10 mouse cellular contexts compared by ENCODE assay signal in genomic region chr1:37931806-37932205, GRCm38 (mm10). TPM values are rescaled to one million over a fixed set of nuclear protein-coding genes. Genes with fewer than 3 reads are reported as not detected.
DNase-seq lines count a peak whose midpoint lies in the region; ATAC-seq lines count a peak whose summit lies in the region.
"Had no signal": no experiment of that assay in that cellular context is flagged by ENCODE, and none has a peak within 500 bp of the region (broad histone marks: within the 10 kb centered on the region; RNA-seq: fewer than 3 reads in every experiment).

No protein-coding gene starts in this region.

- H3K9me3 ChIP-seq in forebrain, embryonic 12.5 days = no peaks in the 10 kb centered on the region

- H3K27me3 ChIP-seq in forebrain, embryonic 12.5 days = no peaks in the 10 kb centered on the region

- no peaks in the 10 kb centered on the region for H3K4me1 ChIP-seq in forebrain, embryonic 12.5 days

- H3K9ac ChIP-seq in forebrain, embryonic 12.5 days = no peak overlapping the region

- DNase-seq in cerebellum, postnatal 10 days = peak; percentile 7
- no peak for DNase-seq in cerebellum, postnatal 4 days (ENCODE audit: low spot score in 2 of 2)
- DNase-seq in MN1 (ENCODE audit: low spot score) = peak; percentile 15
- peak; percentile 60 for DNase-seq in lung, postnatal 10 days
- no peak for DNase-seq in gastrocnemius, postnatal 4 days (ENCODE audit: low spot score in 2 of 2)
- DNase-seq in layer of hippocampus, postnatal 25 days (ENCODE audit: extremely low spot score in 1 of 2, low spot score in 1 of 2) = no peak

- 24% methylated on average over 3 of the region's 3 CpGs for WGBS in forebrain, embryonic 12.5 days

- no peak overlapping the region for H3K4me3 ChIP-seq in forebrain, embryonic 12.5 days (replicated peaks)

- ATAC-seq in erythroid progenitor cell, adult 5-6 weeks (replicated peaks; ENCODE audit: low FRiP score, poor library complexity, severe bottlenecking) = 0 out of 2 replicates have a peak, but pooled peaks have one; percentile 34
- ATAC-seq in forebrain, embryonic 12.5 days (ENCODE audit: low FRiP score) = no peak

- H3K36me3 ChIP-seq in forebrain, embryonic 12.5 days (replicated peaks) = no peaks in the 10 kb centered on the region

- no peak overlapping the region for H3K27ac ChIP-seq in forebrain, embryonic 12.5 days
- H3K27ac ChIP-seq: macrophage had no signal

- H3K4me2 ChIP-seq in forebrain, embryonic 12.5 days = no peak overlapping the region

RNA-seq across cellular contexts. Expression of gene Lyg2, which starts 15.5 kb away (rescaled TPM):
- total RNA-seq in erythroid progenitor cell, adult 5-6 weeks (2015; ENCODE audit: low replicate concordance) = not detected in 2 replicates
- total RNA-seq in erythroid progenitor cell, adult 5-6 weeks (2017; ENCODE audit: low replicate concordance) = not detected in 2 replicates
- not detected for total RNA-seq in gastrocnemius, postnatal 4 days (2021)
- under 1 TPM in 1 of 2 experiments, not detected in 1; 0.10 TPM for total RNA-seq in layer of hippocampus, postnatal 25 days (2021)
- not detected in 2 replicates for polyA plus RNA-seq in forebrain, embryonic 12.5 days (2016; fragmentation: Nextera tagmentation; extraction: Ambion mirVana)
- polyA plus RNA-seq: macrophage; testis, adult 2 months had no signal

RNA-seq across cellular contexts. Expression of gene Lyg1, which starts 25.8 kb away (rescaled TPM):
- not detected in 2 replicates for total RNA-seq in erythroid progenitor cell, adult 5-6 weeks (2015; ENCODE audit: low replicate concordance)
- not detected in 2 replicates for total RNA-seq in erythroid progenitor cell, adult 5-6 weeks (2017; ENCODE audit: low replicate concordance)
- not detected for total RNA-seq in gastrocnemius, postnatal 4 days (2021)
- not detected for total RNA-seq in layer of hippocampus, postnatal 25 days (2021)
- polyA plus RNA-seq in forebrain, embryonic 12.5 days (2016; fragmentation: Nextera tagmentation; extraction: Ambion mirVana) = not detected in 2 replicates
- polyA plus RNA-seq: macrophage; testis, adult 2 months had no signal

RNA-seq across cellular contexts. Expression of gene Mrpl30, which starts 41.5 kb away (rescaled TPM):
- 83.0 and 94.1 TPM in 2 replicates for total RNA-seq in erythroid progenitor cell, adult 5-6 weeks (2015; ENCODE audit: low replicate concordance)
- total RNA-seq in erythroid progenitor cell, adult 5-6 weeks (2017; ENCODE audit: low replicate concordance) = 41.1 and 57.8 TPM in 2 replicates
- 100 to 1,000 TPM; 233 to 247 TPM for total RNA-seq in gastrocnemius, postnatal 4 days (2021)
- total RNA-seq in layer of hippocampus, postnatal 25 days (2021) = 100 to 1,000 TPM; 138 to 142 TPM
- polyA plus RNA-seq in forebrain, embryonic 12.5 days (2016; fragmentation: Nextera tagmentation; extraction: Ambion mirVana) = 213 and 215 TPM in 2 replicates

RNA-seq across cellular contexts. Expression of gene Mitd1, which starts 41.6 kb away (rescaled TPM):
- 12.2 and 32.1 TPM in 2 replicates for total RNA-seq in erythroid progenitor cell, adult 5-6 weeks (2015; ENCODE audit: low replicate concordance)
- total RNA-seq in erythroid progenitor cell, adult 5-6 weeks (2017; ENCODE audit: low replicate concordance) = 24.4 and 26.6 TPM in 2 replicates
- 1 to 10 TPM; 7.1 to 7.6 TPM for total RNA-seq in gastrocnemius, postnatal 4 days (2021)
- total RNA-seq in layer of hippocampus, postnatal 25 days (2021) = 10 to 100 TPM in 1 of 2 experiments, 1 to 10 TPM in 1; 9.9 to 10.6 TPM
- polyA plus RNA-seq in forebrain, embryonic 12.5 days (2016; fragmentation: Nextera tagmentation; extraction: Ambion mirVana) = 22.1 and 23.1 TPM in 2 replicates

Comparison
In these comparisons a context has a peak if more than half of its experiments do, and no peak if none do; other contexts are left out.
1. DNase-seq: peak in cerebellum, postnatal 10 days (2 of 2), MN1 (single experiment) and lung, postnatal 10 days (single experiment); none in cerebellum, postnatal 4 days (0 of 2), gastrocnemius, postnatal 4 days (0 of 2) and layer of hippocampus, postnatal 25 days (0 of 2).